Mouse (Mus musculus) heart, adult 2 months (tissue): ENCODE measurements around the gene Gadd45gip1.

Experiments used
- CTCF ChIP-seq: fragments of 200-600 bp; IDR thresholded peaks from 2 replicates; pipeline ENCODE4 v1.8.1; 2022; ENCODE audit warnings: antibody characterized with exemption, mild to moderate bottlenecking, moderate library complexity
- EP300 ChIP-seq: fragments of 200-500 bp; IDR thresholded peaks from 2 replicates; pipeline ENCODE4 v1.6.1; 2011; ENCODE audit warnings: low read depth, low read length, control low read depth; ENCODE audit not compliant: insufficient read depth
- POLR2A ChIP-seq: fragments of 200-500 bp; IDR thresholded peaks from 2 replicates; pipeline ENCODE4 v1.6.1; 2011; ENCODE audit warnings: mild to moderate bottlenecking, low read depth, low read length, control low read depth; ENCODE audit not compliant: insufficient read depth

- no peak for TF ChIP-seq CTCF
- no peak for TF ChIP-seq EP300
- no peak for TF ChIP-seq POLR2A
Observed at GRCm38 (mm10) chr8:84837912-84838470, 6.7 kb downstream of the Gadd45gip1 start.
